Mouse (Mus musculus): ENCODE measurements around the gene Mrc2. TPM values are rescaled to one million over a fixed set of nuclear protein-coding genes. Genes with fewer than 3 reads are reported as not detected.

Gene Mrc2
- polyA plus RNA-seq, 1 experiment from 2014 or later: 23.9 TPM

GRCm38 (mm10) chr11:105291681-105292123 lies 741 bp upstream of the Mrc2 start:
- Histone ChIP-seq H3K4me3 (ENCODE audit: low read depth, low read length) (peak overlapping the region; percentile 57), H3K9me3 (ENCODE audit: control insufficient read depth, low read length) (no peaks in the 10 kb centered on the region), H3K9ac (ENCODE audit: low read depth, low read length) (peak overlapping the region; percentile 82), H3K4me2 (ENCODE audit: low read depth, low read length) (peak overlapping the region; percentile 79), H3K27ac (replicated peaks; ENCODE audit: low read depth, low read length) (peak overlapping the region; percentile 94), H3K27me3 (replicated peaks; ENCODE audit: control insufficient read depth, insufficient read depth, low read length) (no peaks in the 10 kb centered on the region), H3K4me1 (ENCODE audit: control insufficient read depth, insufficient read depth, low read length) (peaks cover 27% of the 10 kb centered on the region), H3K36me3 (ENCODE audit: control insufficient read depth, insufficient read depth, low read length) (peaks cover 20% of the 10 kb centered on the region)
- ATAC-seq (ENCODE audit: low read depth): peak; percentile 27
- 2% methylated on average over 10 of the region's 10 CpGs for WGBS
- DNase-seq (ENCODE audit: low spot score): peak; percentile 84

- Histone ChIP-seq H3K4me2 (ENCODE audit: low read depth, low read length) (peak overlapping the region; percentile 79), H3K9ac (ENCODE audit: low read depth, low read length) (peak overlapping the region; percentile 82), H3K27me3 (replicated peaks; ENCODE audit: control insufficient read depth, insufficient read depth, low read length) (no peaks in the 10 kb centered on the region), H3K36me3 (ENCODE audit: control insufficient read depth, insufficient read depth, low read length) (peaks cover 25% of the 10 kb centered on the region), H3K4me1 (ENCODE audit: control insufficient read depth, insufficient read depth, low read length) (peaks cover 27% of the 10 kb centered on the region), H3K9me3 (ENCODE audit: control insufficient read depth, low read length) (no peaks in the 10 kb centered on the region), H3K27ac (replicated peaks; ENCODE audit: low read depth, low read length) (peak overlapping the region; percentile 94), H3K4me3 (ENCODE audit: low read depth, low read length) (peak overlapping the region; percentile 57)
- peak; percentile 16; the same call in 1 of the 2 replicates for ATAC-seq (ENCODE audit: low read depth)
- 2% methylated on average over 25 of the region's 26 CpGs for WGBS
- DNase-seq (ENCODE audit: low spot score): peak; percentile 91
Observed at GRCm38 (mm10) chr11:105293101-105293581, 698 bp downstream of the Mrc2 start.

DNA sequence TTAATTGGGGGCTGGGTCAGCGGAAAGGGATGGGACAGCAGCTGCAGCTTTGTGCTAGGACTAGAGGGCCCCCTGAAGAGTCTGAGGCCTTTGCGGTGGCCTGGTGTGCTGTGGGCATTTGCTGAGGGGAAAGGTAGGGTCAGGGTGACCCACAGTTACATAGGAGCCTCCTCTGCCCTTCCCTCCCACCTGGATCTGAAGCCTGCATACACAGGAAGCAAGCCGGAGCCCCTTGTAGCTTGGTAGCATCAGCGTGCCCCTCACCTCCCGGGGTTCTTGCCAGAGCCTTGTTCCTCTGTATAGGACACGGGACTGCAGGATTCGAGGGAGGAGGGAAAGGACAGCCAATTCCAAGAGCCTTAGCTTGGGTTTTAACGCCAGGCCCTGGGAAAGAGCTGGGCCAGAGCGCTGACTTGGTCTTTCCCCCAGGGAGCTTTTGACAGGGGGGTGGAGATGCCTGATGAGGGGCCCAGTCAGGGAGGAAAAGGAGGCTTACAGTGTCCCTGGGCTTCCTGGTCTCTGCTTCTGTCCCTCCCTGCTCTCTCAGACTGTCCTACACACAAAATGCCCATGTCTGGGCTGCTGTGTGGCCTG lies 1.6 kb downstream of the Mrc2 start:
- DNase-seq (ENCODE audit: low spot score): peak; percentile 61

DNA sequence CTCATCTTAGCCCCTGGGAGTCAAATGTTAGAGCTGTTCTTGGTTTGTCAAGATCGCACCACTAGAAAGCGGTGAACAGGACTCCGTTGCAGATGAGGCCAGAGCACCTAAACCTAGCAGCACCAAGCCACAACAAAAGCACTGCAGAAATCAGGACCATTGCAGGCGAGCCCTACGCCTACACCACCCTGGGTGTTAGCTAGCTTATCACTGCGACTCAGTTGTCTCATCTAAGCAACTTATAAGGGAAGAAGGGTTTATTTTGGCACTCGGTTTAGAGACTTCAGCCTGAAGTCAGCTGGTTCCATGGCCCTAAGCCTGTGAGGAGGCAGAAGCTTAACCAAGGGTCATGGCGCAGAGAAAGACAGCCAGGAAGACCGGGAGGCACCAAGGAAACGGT lies 3.6 kb downstream of the Mrc2 start:
- Histone ChIP-seq H3K4me2 (ENCODE audit: low read depth, low read length) (no peak overlapping the region), H3K9ac (ENCODE audit: low read depth, low read length) (no peak overlapping the region), H3K4me3 (ENCODE audit: low read depth, low read length) (no peak overlapping the region), H3K27me3 (replicated peaks; ENCODE audit: control insufficient read depth, insufficient read depth, low read length) (no peaks in the 10 kb centered on the region), H3K9me3 (ENCODE audit: control insufficient read depth, low read length) (no peaks in the 10 kb centered on the region), H3K4me1 (ENCODE audit: control insufficient read depth, insufficient read depth, low read length) (peaks cover 21% of the 10 kb centered on the region), H3K36me3 (ENCODE audit: control insufficient read depth, insufficient read depth, low read length) (peaks cover 38% of the 10 kb centered on the region; the same call in 1 of the 2 replicates), H3K27ac (replicated peaks; ENCODE audit: low read depth, low read length) (no peak overlapping the region)
- DNase-seq (ENCODE audit: low spot score) (no peak), ATAC-seq (ENCODE audit: low read depth) (no peak)
- 91% methylated on average over 10 of the region's 10 CpGs for WGBS

More for the DNA sequence above, 1.6 kb downstream of the Mrc2 start:
- ATAC-seq (ENCODE audit: low read depth): 0 out of 2 replicates have a peak, but pooled peaks have one; percentile 1
- peak overlapping the region; percentile 57 for H3K4me3 ChIP-seq (ENCODE audit: low read depth, low read length)
- 2% methylated on average over 9 of the region's 9 CpGs for WGBS
- no peaks in the 10 kb centered on the region for H3K9me3 ChIP-seq (ENCODE audit: control insufficient read depth, low read length)
- H3K27me3 ChIP-seq (replicated peaks; ENCODE audit: control insufficient read depth, insufficient read depth, low read length): no peaks in the 10 kb centered on the region
- H3K9ac ChIP-seq (ENCODE audit: low read depth, low read length): peak overlapping the region; percentile 82
- peak overlapping the region; percentile 94 for H3K27ac ChIP-seq (replicated peaks; ENCODE audit: low read depth, low read length)
- H3K36me3 ChIP-seq (ENCODE audit: control insufficient read depth, insufficient read depth, low read length): peaks cover 26% of the 10 kb centered on the region; the same call in 1 of the 2 replicates
- peaks cover 27% of the 10 kb centered on the region for H3K4me1 ChIP-seq (ENCODE audit: control insufficient read depth, insufficient read depth, low read length)
- peak overlapping the region; percentile 79 for H3K4me2 ChIP-seq (ENCODE audit: low read depth, low read length)

- no peak for ATAC-seq (ENCODE audit: low read depth)
- peaks cover 41% of the 10 kb centered on the region for H3K4me1 ChIP-seq (ENCODE audit: control insufficient read depth, insufficient read depth, low read length)
- no peak overlapping the region; the same call in 1 of the 2 replicates for H3K27ac ChIP-seq (replicated peaks; ENCODE audit: low read depth, low read length)
- H3K27me3 ChIP-seq (replicated peaks; ENCODE audit: control insufficient read depth, insufficient read depth, low read length): no peaks in the 10 kb centered on the region
- WGBS: 86% methylated on average over 7 of the region's 7 CpGs
- H3K9ac ChIP-seq (ENCODE audit: low read depth, low read length): no peak overlapping the region
- H3K4me2 ChIP-seq (ENCODE audit: low read depth, low read length): no peak overlapping the region
- DNase-seq (ENCODE audit: low spot score): no peak
- H3K36me3 ChIP-seq (ENCODE audit: control insufficient read depth, insufficient read depth, low read length): peaks cover 15% of the 10 kb centered on the region
- no peak overlapping the region for H3K4me3 ChIP-seq (ENCODE audit: low read depth, low read length)
- no peaks in the 10 kb centered on the region for H3K9me3 ChIP-seq (ENCODE audit: control insufficient read depth, low read length)
Observed at GRCm38 (mm10) chr11:105310197-105310596, 17.8 kb downstream of the Mrc2 start.

DNA sequence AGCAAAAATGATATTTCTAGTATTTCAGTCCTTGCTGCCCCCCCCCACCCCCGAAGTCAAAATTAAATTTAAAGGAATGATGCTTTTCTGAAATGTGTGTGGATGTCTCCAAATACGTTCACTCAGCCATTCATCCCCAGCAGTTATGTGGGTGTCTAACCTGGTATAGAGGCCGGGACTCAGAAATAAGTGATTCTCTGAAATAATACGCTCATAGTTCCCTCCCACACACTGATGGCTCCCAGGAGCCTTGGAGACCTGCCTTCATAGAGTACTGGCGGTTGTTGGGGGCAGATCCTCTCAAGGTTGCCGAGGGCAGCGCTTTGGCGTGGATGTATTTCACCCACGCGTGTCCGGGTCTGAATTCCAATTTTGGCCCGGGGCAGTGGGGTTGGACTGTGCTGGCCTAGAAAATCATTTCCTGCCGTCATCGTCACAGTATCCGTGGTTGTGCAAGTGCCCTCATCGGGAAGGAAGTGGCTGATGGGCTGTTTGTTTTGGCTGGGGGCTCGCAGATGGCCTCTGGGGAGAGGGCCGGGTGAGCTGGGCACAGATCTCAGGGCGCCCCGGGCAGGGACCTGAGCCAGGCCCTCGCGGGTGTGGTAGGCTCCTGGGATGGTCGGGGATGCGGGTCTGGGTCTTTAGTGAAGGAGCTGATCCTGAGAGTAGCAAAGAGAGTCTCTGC lies 19.0 kb downstream of the Mrc2 start:
- Histone ChIP-seq H3K9me3 (ENCODE audit: control insufficient read depth, low read length) (no peaks in the 10 kb centered on the region), H3K4me1 (ENCODE audit: control insufficient read depth, insufficient read depth, low read length) (peaks cover 41% of the 10 kb centered on the region), H3K4me2 (ENCODE audit: low read depth, low read length) (peak overlapping the region; percentile 21), H3K27ac (replicated peaks; ENCODE audit: low read depth, low read length) (peak overlapping the region; percentile 72), H3K4me3 (ENCODE audit: low read depth, low read length) (no peak overlapping the region), H3K36me3 (ENCODE audit: control insufficient read depth, insufficient read depth, low read length) (peaks cover 6% of the 10 kb centered on the region), H3K9ac (ENCODE audit: low read depth, low read length) (peak overlapping the region; percentile 9; the same call in 1 of the 2 replicates), H3K27me3 (replicated peaks; ENCODE audit: control insufficient read depth, insufficient read depth, low read length) (no peaks in the 10 kb centered on the region)
- DNase-seq (ENCODE audit: low spot score) (peak; percentile 27), ATAC-seq (ENCODE audit: low read depth) (no peak)
- WGBS: 24% methylated on average over 24 of the region's 24 CpGs

GRCm38 (mm10) chr11:105312311-105312942 lies 20.0 kb downstream of the Mrc2 start:
- Histone ChIP-seq H3K27ac (replicated peaks; ENCODE audit: low read depth, low read length) (peak overlapping the region; percentile 72), H3K27me3 (replicated peaks; ENCODE audit: control insufficient read depth, insufficient read depth, low read length) (no peaks in the 10 kb centered on the region), H3K4me2 (ENCODE audit: low read depth, low read length) (no peak overlapping the region), H3K4me3 (ENCODE audit: low read depth, low read length) (no peak overlapping the region), H3K9me3 (ENCODE audit: control insufficient read depth, low read length) (no peaks in the 10 kb centered on the region), H3K4me1 (ENCODE audit: control insufficient read depth, insufficient read depth, low read length) (peaks cover 41% of the 10 kb centered on the region), H3K36me3 (ENCODE audit: control insufficient read depth, insufficient read depth, low read length) (peaks cover 9% of the 10 kb centered on the region; the same call in 1 of the 2 replicates), H3K9ac (ENCODE audit: low read depth, low read length) (no peak overlapping the region)
- peak; percentile 68 for DNase-seq (ENCODE audit: low spot score)
- peak; percentile 27; the same call in 1 of the 2 replicates for ATAC-seq (ENCODE audit: low read depth)
- 27% methylated on average over 12 of the region's 12 CpGs for WGBS

DNA sequence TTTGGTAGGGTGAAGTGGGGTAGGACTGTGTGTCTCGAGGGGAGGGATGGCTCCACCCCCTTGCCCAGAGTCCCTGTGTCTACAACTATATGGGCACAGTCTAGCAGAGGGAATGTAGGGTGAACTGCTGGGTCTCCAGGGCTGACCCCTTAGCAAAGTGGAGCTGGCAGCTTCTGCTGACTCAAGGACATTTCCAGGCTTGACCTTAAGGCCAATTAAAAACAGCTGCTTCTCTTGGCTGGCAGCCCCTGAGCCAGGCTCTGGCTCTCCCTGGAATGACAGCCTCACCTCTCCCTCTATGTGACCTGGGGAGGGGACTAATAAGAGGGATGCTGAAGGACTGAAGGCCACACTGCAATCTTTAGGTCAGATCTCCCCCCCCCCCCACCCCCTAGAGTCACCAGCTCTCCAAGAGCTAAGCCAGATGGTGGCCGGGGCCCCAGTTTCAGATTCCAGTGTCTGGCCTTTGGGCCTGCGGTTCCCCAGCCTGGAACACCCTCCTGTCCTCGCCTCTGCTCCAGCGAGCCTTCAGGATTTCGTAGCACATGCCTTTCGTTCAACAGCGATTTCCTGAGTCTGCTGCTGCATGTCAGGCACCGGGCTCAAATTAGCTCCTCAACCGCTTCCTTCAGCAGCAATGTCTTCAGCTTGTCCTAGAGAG lies 20.7 kb downstream of the Mrc2 start:
- DNase-seq (ENCODE audit: low spot score) (peak; percentile 74), ATAC-seq (ENCODE audit: low read depth) (peak; percentile 51)
- H3K36me3 ChIP-seq (ENCODE audit: control insufficient read depth, insufficient read depth, low read length): peaks cover 9% of the 10 kb centered on the region; the same call in 1 of the 2 replicates
- no peaks in the 10 kb centered on the region for H3K27me3 ChIP-seq (replicated peaks; ENCODE audit: control insufficient read depth, insufficient read depth, low read length)
- H3K4me3 ChIP-seq (ENCODE audit: low read depth, low read length): no peak overlapping the region
- no peak overlapping the region for H3K9ac ChIP-seq (ENCODE audit: low read depth, low read length)
- H3K27ac ChIP-seq (replicated peaks; ENCODE audit: low read depth, low read length): peak overlapping the region; percentile 72
- peaks cover 41% of the 10 kb centered on the region for H3K4me1 ChIP-seq (ENCODE audit: control insufficient read depth, insufficient read depth, low read length)
- whole genome bisulfite sequencing: 12% methylated on average over 10 of the region's 10 CpGs
- no peak overlapping the region for H3K4me2 ChIP-seq (ENCODE audit: low read depth, low read length)
- H3K9me3 ChIP-seq (ENCODE audit: control insufficient read depth, low read length): no peaks in the 10 kb centered on the region
